Mouse (Mus musculus) v-Abl transformed pro-B cells (cell line): ENCODE data around the gene Ap1g2.

Experiments used
- in situ Hi-C, 2 experiments: fragments of 400-800 bp; cut with MboI; formaldehyde crosslinking; loops; one replicate each; pipeline ENCODE4 v1.15.1; 2025; ENCODE audit not compliant: unreplicated experiment in 2 of 2

Ap1g2 gene

DNA sequence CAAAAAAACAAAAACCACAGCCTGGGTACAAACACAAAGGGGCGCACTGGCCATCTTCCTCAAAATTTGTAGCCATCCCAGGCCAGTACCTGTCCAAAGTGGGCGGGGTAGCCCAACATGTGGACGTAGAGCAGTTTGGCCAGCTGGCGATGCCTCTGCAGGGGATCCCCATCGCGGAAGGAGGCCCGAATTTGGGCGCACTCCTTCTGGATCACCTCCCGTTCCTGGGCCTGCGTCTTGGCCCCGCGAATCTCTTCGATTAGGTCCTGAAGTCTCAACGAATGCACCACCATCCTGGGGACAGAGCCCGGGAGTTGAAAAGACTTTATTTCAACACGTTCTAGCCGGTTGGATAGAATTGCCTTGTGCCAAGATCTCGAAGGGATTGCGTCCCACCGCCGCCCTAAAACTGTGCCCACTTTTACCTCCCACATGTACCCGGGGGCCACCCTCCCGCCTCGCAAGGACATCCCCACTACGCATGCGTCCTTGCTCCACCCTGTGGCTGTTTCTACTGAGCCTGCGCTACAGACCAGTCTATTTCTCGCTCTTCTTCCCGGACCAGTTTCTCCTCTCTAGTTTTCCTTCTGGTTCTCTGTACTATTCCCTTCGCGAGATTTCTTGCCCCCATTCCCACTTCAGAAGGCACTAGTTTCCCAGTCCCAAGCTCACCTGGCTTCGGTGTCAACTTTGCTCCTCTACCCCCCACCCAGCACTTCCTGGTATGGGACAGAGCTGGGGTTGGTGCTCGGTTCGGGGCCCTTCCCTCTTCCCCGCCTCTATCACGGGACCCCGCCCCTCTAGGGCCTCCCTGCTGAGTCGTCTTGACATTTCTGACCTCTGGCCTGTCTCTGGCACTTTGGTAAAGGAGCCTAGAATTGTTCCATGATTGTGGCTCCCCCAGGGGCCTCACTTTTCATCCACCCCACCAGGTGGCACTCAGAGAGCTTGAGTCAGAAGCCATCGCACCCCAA, at the start of gene Ap1g2:
Gene Ap1g2, minus strand, starts transcription at position 758 of the 974 bp plus-strand sequence.
- in situ Hi-C loops = loop anchor here (10.0 to 25.0 kb wide), 2 partner anchors 649 to 656 kb away; partner anchors contain the start of genes Cideb (in 2 of the 2), Ltb4r1 (in 1 of the 2) and Ltb4r2 (in 1 of the 2)

DNA sequence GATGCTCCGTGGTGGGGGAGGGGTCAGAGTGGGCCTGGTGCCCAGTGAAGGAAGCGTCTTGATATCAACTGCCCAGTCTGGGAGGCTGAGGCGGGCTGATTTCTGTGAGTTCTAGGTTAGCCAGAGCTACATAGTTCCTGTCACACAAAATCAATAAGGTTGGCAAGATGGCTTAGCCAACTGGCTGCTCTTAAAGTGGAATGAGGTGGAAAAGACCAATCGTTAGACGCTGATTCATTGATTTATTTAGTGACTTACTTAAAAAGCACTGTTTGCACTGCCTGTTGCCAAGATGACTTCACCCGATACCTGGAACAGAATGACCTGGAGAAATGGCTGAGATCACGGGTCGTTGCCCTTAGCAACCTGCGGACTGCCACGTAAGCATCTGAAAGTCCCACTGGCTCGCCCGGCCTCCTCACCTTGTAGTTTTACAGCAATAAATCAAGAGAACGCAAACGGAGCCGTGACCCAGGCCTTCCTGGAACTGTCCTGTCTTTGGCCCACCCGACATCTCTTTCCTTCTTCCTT, 46.6 kb upstream of the Ap1g2 start:
- in situ Hi-C loops = loop anchor here in 1 of 2 experiments (25.0 kb wide), 1 partner anchor 309 kb away; no protein-coding TSS in a partner anchor

DNA sequence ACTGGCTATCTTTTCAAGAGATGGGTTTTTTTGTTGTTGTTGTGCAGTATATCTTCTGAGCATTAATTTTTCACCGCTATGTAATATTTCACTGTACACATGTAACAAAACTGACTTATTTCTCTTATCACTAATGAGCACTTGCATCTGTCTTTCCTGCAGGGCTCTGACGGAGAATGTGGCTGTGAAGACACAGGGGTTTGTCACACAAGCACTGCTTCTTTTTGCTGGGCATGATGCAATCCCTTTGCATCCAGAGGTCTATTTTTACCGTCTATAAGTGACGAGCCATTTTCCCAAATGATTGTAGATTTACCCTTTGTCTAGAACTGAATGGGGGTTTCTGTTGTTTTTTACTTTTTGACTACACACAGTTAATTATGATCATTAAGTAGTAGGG, 45.8 kb upstream of the Ap1g2 start:
- in situ Hi-C loops = loop anchor here in 1 of 2 experiments (25.0 kb wide), 1 partner anchor 310 kb away; no protein-coding TSS in a partner anchor

DNA sequence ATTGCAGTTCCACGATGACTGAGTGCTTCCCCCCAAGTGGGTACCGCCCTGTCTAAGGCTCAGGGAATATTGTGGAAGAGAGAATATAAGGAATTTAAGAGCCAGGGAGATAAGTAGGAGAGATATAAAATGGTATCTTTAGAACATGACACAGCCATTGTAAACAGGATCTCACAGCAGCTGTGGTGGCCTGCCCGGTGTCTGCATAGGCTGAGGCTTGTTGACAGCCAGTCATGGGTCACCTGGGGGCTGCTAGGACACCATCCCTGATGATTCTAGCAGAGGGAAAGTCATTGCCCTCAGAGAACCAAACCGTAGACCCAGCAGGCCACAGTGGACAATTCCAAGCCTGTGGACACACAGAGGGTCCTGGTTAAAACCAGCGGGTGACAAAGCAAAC, 44.6 kb upstream of the Ap1g2 start:
- in situ Hi-C loops = loop anchor here in 1 of 2 experiments (25.0 kb wide), 1 partner anchor 311 kb away; no protein-coding TSS in a partner anchor

DNA sequence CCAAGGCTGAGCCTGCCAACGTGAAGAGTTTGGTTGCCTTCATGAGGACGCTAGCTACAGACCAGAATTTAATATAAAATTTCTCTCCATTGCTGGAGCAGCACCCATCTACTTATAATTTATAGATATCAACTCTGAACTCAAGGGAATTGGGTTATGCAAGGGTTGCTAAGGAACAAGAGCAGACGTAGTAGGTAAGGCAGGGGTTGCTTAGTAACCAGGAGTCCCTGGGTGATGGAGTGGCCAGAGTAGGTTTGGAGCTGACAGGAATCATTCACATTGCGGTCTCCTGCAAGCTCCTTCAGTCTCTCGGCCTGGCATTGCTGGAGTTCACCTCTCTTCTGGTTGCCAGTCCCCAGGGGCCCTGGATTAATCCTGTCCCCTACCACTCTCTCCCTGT, 42.6 kb upstream of the Ap1g2 start:
- in situ Hi-C loops = no loop called here

DNA sequence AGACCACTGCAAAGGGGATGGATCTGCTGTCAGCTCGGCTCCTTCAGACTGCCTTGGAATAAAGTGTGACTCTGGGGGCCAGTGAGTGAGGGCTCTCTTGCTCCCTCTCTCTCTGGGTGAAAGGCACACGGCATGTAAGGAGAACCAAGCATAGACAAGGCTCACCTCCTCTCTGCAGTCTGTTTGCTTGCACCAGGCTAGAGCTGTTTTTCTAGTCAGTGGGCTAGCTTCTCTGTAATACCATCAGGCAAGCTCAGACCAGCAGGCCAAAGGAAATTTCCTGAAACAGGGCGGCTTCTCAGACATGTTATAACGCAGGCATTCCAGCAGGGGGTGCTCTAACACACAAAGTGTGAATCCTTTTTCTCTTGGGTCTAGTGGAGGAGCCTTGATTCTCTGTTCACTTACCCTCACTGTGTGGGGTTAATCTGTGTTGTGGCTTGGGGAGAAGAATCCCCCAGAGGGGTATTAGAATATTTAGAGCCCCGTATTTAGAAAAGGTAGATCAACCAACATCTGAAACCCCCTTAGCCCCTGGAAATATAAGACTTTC, 42.0 kb upstream of the Ap1g2 start:
- in situ Hi-C loops = no loop called here

DNA sequence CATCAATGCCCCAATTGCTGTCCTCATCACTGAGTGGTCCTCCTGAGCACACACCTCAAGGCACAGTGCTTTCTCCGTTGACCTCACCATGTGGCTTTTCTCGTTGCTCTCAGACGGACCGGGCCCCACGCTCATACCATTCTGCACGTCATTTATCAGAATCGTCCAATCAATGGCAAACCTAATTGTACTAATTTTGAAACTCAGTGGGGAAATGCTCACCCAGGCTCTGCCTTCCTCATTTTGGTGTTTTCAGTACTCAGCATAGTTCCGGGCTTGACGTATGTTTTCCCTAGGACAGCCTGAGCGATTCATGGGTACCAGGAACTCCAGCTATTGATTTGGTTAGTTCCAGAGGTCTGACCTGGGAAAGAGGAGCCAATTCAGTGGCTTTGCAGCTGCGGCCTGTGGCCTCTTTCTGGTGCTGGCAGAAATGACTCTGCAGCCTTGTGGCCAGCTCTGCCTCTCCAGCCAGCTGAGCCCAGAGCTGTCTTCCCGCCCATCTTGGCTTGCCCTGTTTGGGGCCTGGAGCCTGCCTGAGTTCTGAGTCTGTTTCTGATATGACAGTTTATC, 40.5 kb upstream of the Ap1g2 start:
- in situ Hi-C loops = no loop called here

DNA sequence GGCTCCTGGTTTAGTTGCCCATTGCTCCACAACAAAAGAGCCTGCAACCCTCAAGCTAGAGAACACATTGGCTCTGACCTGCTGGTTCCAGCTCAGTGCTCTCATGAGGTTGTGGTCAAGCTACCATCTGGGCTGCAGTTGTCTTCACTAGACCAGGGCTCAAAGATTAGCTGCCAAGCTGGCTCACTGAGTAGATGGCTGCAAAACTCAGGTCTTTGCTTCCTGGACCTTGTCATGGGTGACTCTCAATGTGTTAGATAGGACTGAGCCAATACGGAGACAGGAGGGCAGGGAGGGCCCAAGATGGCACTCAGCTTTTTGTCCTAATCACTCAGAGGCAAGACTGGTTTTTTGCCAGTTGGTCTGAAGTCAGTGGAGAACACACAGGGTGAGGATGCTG, 39.9 kb upstream of the Ap1g2 start:
- in situ Hi-C loops = no loop called here

DNA sequence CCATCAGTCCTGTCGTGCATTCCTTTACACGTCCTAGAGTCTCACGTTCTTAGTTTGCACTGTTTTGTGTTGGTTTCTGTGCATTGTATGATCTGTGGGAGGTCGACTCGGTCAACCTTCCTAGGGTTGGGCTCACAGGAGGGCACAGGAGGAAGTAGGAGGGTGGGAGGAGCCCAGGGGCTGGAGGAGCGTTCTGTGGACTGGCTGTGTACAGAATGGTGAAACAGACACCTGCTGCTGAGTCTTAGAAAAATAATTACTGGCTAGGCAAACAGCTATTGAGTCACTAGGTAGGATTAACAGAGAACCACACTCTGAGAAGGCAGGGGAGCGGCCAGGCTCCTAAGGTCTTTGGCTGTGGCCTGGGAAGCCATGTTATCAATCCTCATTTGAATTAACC, 32.9 kb upstream of the Ap1g2 start:
- in situ Hi-C loops = no loop called here

DNA sequence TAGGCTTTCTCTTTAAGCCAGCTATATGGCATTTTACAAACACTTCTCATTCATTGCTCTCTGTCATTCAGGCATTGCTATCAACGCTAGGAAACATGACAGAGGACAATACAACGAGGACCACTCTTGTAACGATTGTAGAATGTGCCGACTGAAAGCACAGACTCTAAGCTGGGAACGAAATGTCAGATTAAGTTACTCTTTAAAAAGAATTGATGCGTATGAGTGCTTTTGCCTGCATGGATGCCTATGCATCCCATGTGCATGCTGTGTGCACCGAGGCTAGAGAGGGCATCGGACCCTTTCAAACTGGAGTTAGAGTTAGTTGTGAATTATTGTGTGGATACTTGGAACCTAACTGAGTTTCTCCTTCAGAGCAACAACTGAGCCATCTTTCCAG, 29.3 kb upstream of the Ap1g2 start:
- in situ Hi-C loops = no loop called here

DNA sequence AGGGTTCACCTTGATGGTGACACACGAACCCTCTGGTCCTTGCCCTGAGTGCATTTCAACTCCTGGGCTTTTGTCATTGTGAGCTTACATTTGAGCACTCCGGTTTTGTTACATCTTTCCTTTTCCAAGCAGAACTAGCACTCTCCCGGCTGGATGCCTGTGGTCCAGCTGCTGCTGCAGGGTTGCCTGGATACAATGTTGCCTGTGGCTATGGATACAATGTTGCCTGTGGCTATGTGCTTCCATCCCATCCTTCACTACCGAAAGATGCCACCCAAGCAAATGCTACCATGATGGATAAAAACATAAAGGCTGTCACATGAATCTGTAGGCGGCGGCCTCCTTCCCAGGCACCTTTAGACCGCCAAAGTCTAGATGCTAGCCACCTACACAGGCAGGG, 20.1 kb upstream of the Ap1g2 start:
- in situ Hi-C loops = no loop called here

DNA sequence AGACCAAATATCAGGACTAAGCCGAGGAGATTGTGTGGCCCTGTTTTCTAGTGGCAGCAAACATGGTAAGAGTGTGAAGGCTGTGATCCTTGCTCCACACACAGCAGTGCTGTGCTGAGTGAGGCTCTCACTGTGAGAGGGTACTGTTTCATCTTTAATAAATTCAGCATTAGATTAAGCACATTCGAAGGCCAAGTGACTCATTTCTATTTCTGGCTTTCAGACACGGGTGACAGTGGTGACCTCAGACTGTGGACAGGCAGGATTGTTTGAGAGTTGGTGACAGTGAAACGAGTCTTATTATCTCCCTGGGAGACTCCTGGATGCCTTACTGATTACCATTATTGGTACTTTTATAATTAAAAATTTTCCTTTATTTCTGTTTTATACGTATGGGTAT, 19.3 kb upstream of the Ap1g2 start:
- in situ Hi-C loops = no loop called here

DNA sequence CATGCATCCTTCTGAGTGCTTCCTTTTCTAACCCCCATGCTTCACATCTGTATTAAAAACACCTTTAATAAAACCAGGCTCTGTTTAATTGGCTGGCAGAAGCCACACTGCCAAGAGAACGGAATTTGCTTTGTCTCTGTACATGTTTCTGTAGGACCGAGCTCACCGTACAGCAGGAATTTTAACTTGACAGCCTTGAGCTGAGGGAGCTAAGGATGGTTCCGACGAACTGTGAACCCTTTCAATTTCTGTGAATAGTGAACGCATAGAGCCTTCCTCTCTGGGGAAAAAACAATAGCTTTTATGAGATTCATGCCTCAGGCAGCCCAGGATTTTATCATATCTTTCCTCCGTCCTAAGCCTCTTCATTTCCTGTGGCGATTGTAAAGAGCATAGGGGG, 16.0 kb upstream of the Ap1g2 start:
- in situ Hi-C loops = loop anchor here (5.0 to 25.0 kb wide), 3 partner anchors 40 to 640 kb away; partner anchors contain the start of genes Cideb (in 1 of the 2), Ltb4r1 (in 1 of the 2) and Ltb4r2 (in 1 of the 2)

DNA sequence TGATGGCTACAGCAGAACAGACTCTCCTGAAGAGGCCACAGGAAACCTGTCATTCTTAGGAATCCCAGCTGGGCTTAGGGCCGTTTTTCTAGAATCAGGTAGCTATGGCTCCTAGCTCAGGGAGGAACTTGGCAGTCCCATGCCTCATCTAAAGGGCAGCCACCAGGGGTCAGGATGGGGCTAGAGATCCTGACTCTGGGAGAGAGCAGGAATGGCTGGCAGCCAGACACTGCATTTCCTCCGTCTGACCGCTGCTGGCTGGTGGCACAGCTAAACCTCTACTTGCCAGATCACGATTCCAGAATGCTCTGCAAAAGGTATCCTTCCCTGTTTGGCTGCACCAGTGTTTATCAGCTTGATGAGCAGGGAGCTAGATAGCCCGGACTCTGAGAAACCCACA, 15.6 kb upstream of the Ap1g2 start:
- in situ Hi-C loops = loop anchor here (5.0 to 25.0 kb wide), 3 partner anchors 40 to 640 kb away; partner anchors contain the start of genes Cideb (in 1 of the 2), Ltb4r1 (in 1 of the 2) and Ltb4r2 (in 1 of the 2)

DNA sequence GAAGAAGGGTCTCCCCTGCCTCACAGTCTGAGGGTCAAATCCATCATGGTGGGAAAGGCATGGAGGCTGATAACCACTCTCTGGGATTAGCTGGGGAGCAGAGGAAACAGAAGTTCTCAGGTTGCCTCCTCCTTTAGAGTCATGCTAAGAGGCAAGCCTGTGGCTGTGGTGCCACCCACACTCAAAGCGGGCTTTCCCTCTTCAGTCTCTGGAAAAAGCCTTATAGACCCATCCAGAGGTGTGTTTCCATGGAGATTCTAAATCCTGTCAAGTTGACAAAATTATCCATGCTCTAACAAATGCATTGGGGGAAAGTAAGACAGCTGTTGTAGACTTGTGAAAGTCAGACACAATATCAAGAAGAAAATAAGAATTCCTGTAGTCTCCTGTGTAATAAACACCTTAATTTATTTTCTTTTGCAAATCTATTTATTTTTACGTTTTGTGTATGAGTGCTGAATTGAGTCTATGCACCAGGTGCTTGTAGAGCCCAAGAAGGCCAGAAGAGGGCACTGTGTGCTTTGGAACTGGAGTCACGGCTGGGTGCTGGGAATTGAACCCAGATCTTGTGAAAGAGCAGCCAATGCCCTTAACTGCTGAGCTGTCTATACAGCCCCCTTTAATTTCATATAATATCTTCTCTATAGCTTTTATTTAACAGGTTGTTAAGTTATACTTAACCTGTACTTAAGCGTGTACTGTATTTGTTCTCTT, 13.2 kb upstream of the Ap1g2 start:
- in situ Hi-C loops = loop anchor here (5.0 to 25.0 kb wide), 3 partner anchors 43 to 643 kb away; partner anchors contain the start of genes Cideb (in 1 of the 2), Ltb4r1 (in 1 of the 2) and Ltb4r2 (in 1 of the 2)

DNA sequence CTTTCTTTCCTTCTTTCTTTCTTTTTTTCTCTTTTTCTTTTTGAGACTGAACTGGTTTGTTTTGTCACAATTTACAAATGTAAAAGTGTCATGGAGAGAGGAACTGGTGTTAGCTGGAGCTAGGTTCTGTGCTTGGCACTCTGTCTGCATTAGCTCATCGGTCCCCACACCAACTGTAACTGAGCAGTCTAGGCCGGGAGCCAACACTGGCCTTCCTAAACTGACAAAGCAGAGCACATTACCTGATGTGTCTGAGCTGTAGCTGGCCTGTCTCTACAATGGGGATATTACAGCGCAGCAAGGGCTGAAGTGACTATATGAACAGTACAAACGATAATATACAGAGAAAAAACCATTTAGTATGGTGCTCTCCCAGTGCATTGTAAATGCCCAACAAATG, 12.5 kb upstream of the Ap1g2 start:
- in situ Hi-C loops = loop anchor here in 1 of 2 experiments (25.0 kb wide), 1 partner anchor 643 kb away; the partner anchor contains the start of genes Cideb, Ltb4r1 and Ltb4r2

DNA sequence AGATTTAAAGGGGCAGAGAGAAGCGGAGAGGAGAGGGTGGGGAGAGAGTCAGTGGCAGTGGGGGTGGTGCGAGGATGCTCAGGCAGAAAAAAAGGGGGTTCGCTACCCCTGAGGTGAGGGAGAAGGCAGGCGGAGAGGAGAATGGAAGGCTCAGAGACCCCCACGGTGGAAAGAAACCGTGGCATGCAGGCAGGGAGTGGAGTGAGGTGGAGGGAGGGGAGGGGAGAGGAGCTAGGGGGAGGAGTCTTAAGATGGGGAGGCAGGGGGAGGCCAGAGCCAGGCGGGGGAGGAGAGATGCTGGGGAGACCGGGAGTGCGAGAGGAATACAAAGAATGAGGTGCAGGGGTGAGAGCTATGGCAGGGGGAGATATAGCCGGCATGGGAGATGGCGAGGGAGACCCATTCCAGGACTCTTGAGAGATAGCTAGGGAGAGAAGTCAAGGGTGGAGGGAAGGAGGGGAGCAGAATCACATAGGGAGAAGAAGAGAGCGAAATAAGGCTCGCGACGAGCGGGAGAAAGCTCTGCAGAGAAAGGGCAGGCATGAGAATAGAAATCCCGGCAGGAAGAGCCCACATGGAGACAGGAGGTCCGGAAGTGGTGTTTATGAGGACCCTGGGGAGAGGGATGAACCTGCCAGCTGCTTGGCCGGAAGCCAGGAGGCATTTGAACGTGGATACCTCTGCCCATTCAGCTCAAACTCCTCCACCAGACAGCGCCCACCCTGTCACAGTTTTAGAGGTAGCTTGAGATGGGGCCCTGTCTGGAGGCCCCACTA, 10.2 kb upstream of the Ap1g2 start, which contains the start of gene Jph4:
Gene Jph4, minus strand, starts transcription at position 511 of the 776 bp plus-strand sequence.
- in situ Hi-C loops = loop anchor here in 1 of 2 experiments (25.0 kb wide), 1 partner anchor 646 kb away; the partner anchor contains the start of genes Cideb, Ltb4r1 and Ltb4r2

DNA sequence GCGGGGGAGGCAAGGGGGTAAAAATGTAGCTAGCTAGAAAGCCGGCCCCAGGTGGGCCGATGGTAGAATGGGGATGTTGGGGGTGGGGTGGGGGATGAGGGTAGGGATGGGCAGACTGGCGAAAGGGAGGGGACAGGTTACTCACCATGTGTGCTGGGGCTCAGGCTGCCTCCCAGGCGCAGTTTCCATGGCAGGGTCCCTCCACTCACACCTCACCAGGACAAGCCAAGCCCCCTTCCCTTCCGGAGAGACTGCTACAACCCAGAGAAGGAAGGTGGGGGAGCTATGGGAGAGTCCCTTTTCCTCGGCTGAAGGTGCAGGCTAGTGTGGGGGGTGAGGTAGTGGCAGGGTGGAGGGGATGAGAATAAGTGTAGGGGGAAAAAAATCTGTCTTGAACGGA, 9.5 kb upstream of the Ap1g2 start:
- in situ Hi-C loops = loop anchor here in 1 of 2 experiments (25.0 kb wide), 1 partner anchor 646 kb away; the partner anchor contains the start of genes Cideb, Ltb4r1 and Ltb4r2
